Mouse (Mus musculus) intestine, embryonic 16.5 days (tissue): ENCODE measurements around the gene Snrpd2. TPM values are rescaled to one million over a fixed set of nuclear protein-coding genes. Genes with fewer than 3 reads are reported as not detected.

Source experiments
- ATAC-seq: fragments of 200-750 bp; cut with Nextera tagmentation; 2 replicates; pipeline ENCODE4 v1.8.0; 2017; ENCODE audit warnings: moderate TSS enrichment, moderate library complexity
- H3K27ac ChIP-seq: fragments of 300-500 bp; sonication (generic); 2 replicates; pipeline ENCODE4 v1.5.1; 2014; ENCODE audit warnings: mild to moderate bottlenecking, low read length
- H3K27me3 ChIP-seq: fragments of 300-500 bp; sonication (generic); replicated peaks from 2 replicates; pipeline ENCODE4 v1.6.1; 2014; ENCODE audit warnings: low read length, control low read depth, mixed read lengths; ENCODE audit not compliant: control insufficient read depth, insufficient read depth
- H3K36me3 ChIP-seq: fragments of 300-500 bp; sonication (generic); 2 replicates; pipeline ENCODE4 v1.6.1; 2014; ENCODE audit warnings: low read length, control low read depth; ENCODE audit not compliant: control insufficient read depth, insufficient read depth
- H3K4me1 ChIP-seq: fragments of 300-500 bp; sonication (generic); 2 replicates; pipeline ENCODE4 v1.6.1; 2014; ENCODE audit warnings: low read length, control low read depth, mixed read lengths; ENCODE audit not compliant: control insufficient read depth, insufficient read depth
- H3K4me2 ChIP-seq: fragments of 300-500 bp; sonication (generic); 2 replicates; pipeline ENCODE4 v1.6.1; 2014; ENCODE audit warnings: low read depth, low read length, control low read depth
- H3K4me3 ChIP-seq: fragments of 300-500 bp; sonication (generic); 2 replicates; pipeline ENCODE4 v1.5.1; 2014; ENCODE audit warnings: mild to moderate bottlenecking, low read length
- H3K9ac ChIP-seq: fragments of 300-500 bp; sonication (generic); 2 replicates; pipeline ENCODE4 v1.6.1; 2014; ENCODE audit warnings: low read depth, low read length
- H3K9me3 ChIP-seq: fragments of 300-500 bp; sonication (generic); 2 replicates; pipeline ENCODE4 v1.6.1; 2016; ENCODE audit warnings: low read length, control low read depth; ENCODE audit not compliant: control insufficient read depth
- WGBS: fragments of 180-500 bp; shearing (Covaris S2); extraction: QIAGEN DNeasy Blood & Tissue Kit; methylation state at CpG from one replicate; pipeline ENCODE4 v1.1.7; 2014; 5-methylcytosine and 5-hydroxymethylcytosine counted together
- microRNA counts: library from miRNA; unstranded; fragments of <30 nt; microRNA quantifications from one replicate; lab custom pipeline; 2016
- microRNA-seq: library from miRNA; unstranded; fragments of <30 nt; microRNA quantifications from one replicate; pipeline ENCODE4, GENCODE M21; 2016
- polyA plus RNA-seq: library from polyadenylated mRNA; unstranded; fragments of >200 nt; fragmentation: Nextera tagmentation; extraction: Ambion mirVana; gene quantifications from 2 replicates; pipeline ENCODE4 v1.2.1, GENCODE M21; 2015

Snrpd2 gene
- polyA plus RNA-seq, 1 experiment from 2014 or later = 132 TPM

- peak; percentile 66 for ATAC-seq
- H3K36me3 ChIP-seq = peaks cover 6% of the 10 kb centered on the region; the same call in 1 of the 2 replicates
- WGBS = 58% methylated on average over 15 of the region's 15 CpGs
- no peaks in the 10 kb centered on the region for H3K4me1 ChIP-seq
- no peaks in the 10 kb centered on the region for H3K27me3 ChIP-seq
- no peaks in the 10 kb centered on the region for H3K9me3 ChIP-seq
- H3K4me2 ChIP-seq = no peak overlapping the region
- no peak overlapping the region for H3K4me3 ChIP-seq
- no peak overlapping the region for H3K27ac ChIP-seq
- no peak overlapping the region for H3K9ac ChIP-seq
Measured at GRCm38 (mm10) chr7:19202065-19202850, 52.7 kb downstream of the Snrpd2 start.

MicroRNA genes within 50 kb of the gene (microRNA counts, 519-probe panel; counts per million panel counts)
- microRNA mmu-miR-330 (lab: Ali Mortazavi, UCI) = 1,630 counts per million, percentile 19 among the panel's probes with 10 or more counts

Small RNA genes within 50 kb of the gene (microRNA-seq; reads per million reads assigned to microRNA genes)
- gene Mir330 = 188 reads per million, percentile 56 among the genes with 10 or more reads in this experiment

Other genes with a start within 250 kb of the Snrpd2 start
- 23.7 and 24.7 TPM in 2 replicates for gene Ccdc61, start 239.3 kb upstream of the Snrpd2 start, polyA plus RNA-seq
- 0.34 and 0.40 TPM in 2 replicates for gene Nova2, start 223.8 kb upstream of the Snrpd2 start, polyA plus RNA-seq
- not detected in 2 replicates for gene Nanos2, start 162.3 kb upstream of the Snrpd2 start, polyA plus RNA-seq
- 1.7 TPM in 2 replicates for gene Mypop, start 158.5 kb upstream of the Snrpd2 start, polyA plus RNA-seq
- gene Irf2bp1, start 145.7 kb upstream of the Snrpd2 start, polyA plus RNA-seq = 17.0 and 17.1 TPM in 2 replicates
- gene Foxa3, start 126.2 kb upstream of the Snrpd2 start, polyA plus RNA-seq = 28.5 and 30.8 TPM in 2 replicates
- 23.5 and 24.1 TPM in 2 replicates for gene Sympk, start 125.3 kb upstream of the Snrpd2 start, polyA plus RNA-seq
- 0.05 TPM in 1 of 2 replicates, not detected in the other for gene Rsph6a, start 95.0 kb upstream of the Snrpd2 start, polyA plus RNA-seq
- 6.4 and 6.7 TPM in 2 replicates for gene Dmwd, start 73.5 kb upstream of the Snrpd2 start, polyA plus RNA-seq
- 54.6 and 59.3 TPM in 2 replicates for gene Dmpk, start 65.9 kb upstream of the Snrpd2 start, polyA plus RNA-seq
- gene Six5, start 55.1 kb upstream of the Snrpd2 start, polyA plus RNA-seq = 7.3 and 7.5 TPM in 2 replicates
- gene Gm4969, start 31.4 kb upstream of the Snrpd2 start, polyA plus RNA-seq = 1.5 and 2.1 TPM in 2 replicates
- 10.8 and 11.0 TPM in 2 replicates for gene Fbxo46, start 29.9 kb upstream of the Snrpd2 start, polyA plus RNA-seq
- gene Qpctl, start 431 bp upstream of the Snrpd2 start, polyA plus RNA-seq = 10.5 and 11.1 TPM in 2 replicates
- gene Gipr, start 16.4 kb downstream of the Snrpd2 start, polyA plus RNA-seq = 3.1 and 3.6 TPM in 2 replicates
- 7.1 and 8.4 TPM in 2 replicates for gene Eml2, start 26.7 kb downstream of the Snrpd2 start, polyA plus RNA-seq
- gene Gpr4, start 62.8 kb downstream of the Snrpd2 start, polyA plus RNA-seq = 1.6 and 2.1 TPM in 2 replicates
- gene Opa3, start 78.6 kb downstream of the Snrpd2 start, polyA plus RNA-seq = 40.6 and 40.9 TPM in 2 replicates
- 106 and 120 TPM in 2 replicates for gene Vasp, start 122.1 kb downstream of the Snrpd2 start, polyA plus RNA-seq
- 0.29 and 0.32 TPM in 2 replicates for gene Ppm1n, start 130.3 kb downstream of the Snrpd2 start, polyA plus RNA-seq
- gene Rtn2, start 132.9 kb downstream of the Snrpd2 start, polyA plus RNA-seq = 10.3 and 11.8 TPM in 2 replicates
- gene Fosb, start 160.3 kb downstream of the Snrpd2 start, polyA plus RNA-seq = 0.10 and 0.21 TPM in 2 replicates
- 45.8 and 51.3 TPM in 2 replicates for gene Ercc1, start 195.1 kb downstream of the Snrpd2 start, polyA plus RNA-seq
- gene Cd3eap, start 209.8 kb downstream of the Snrpd2 start, polyA plus RNA-seq = 19.1 and 24.3 TPM in 2 replicates
- gene Ppp1r13l, start 210.0 kb downstream of the Snrpd2 start, polyA plus RNA-seq = 3.1 and 4.2 TPM in 2 replicates
- gene Ercc2, start 232.3 kb downstream of the Snrpd2 start, polyA plus RNA-seq = 15.5 and 17.6 TPM in 2 replicates